Mouse (Mus musculus) CH12.LX (cell line): ENCODE results near the gene Kdr. TPM values are rescaled to one million over a fixed set of nuclear protein-coding genes. Genes with fewer than 3 reads are reported as not detected.
"Not testable (repeated sequence)": the region's sequence is repeated elsewhere in the genome, so short reads cannot be mapped to it uniquely, and the experiment has no call there.

ENCODE experiments used
- DNase-seq: peaks from one replicate; pipeline ENCODE4 v3.0.0-alpha.2; 2013; ENCODE audit errors: extremely low read depth
- H3K27ac ChIP-seq: 2 replicates; pipeline ENCODE4 v1.5.1; 2012; ENCODE audit warnings: low read depth, mild to moderate bottlenecking, control low read depth, moderate library complexity; ENCODE audit not compliant: insufficient read depth
- H3K27me3 ChIP-seq: replicated peaks from 2 replicates; pipeline ENCODE3; 2012; ENCODE audit warnings: inconsistent platforms
- H3K36me3 ChIP-seq, 2 experiments: replicated peaks in 1 of 2; 2 replicates each; pipeline versions ENCODE3 to v1.6.1; 2012; ENCODE audit warnings: inconsistent platforms in 1 of 2, low read length in 1 of 2, mild to moderate bottlenecking in 1 of 2, mixed read lengths in 1 of 2, moderate library complexity in 1 of 2; ENCODE audit not compliant: control insufficient read depth in 1 of 2, insufficient read depth in 1 of 2
- H3K4me1 ChIP-seq, 2 experiments: 2 replicates each; pipeline ENCODE4 v1.6.1; 2012; ENCODE audit warnings: inconsistent platforms in 1 of 2, moderate library complexity in 1 of 2; ENCODE audit not compliant: insufficient read depth in 2 of 2, control insufficient read depth in 1 of 2
- H3K4me2 ChIP-seq: 2 replicates; pipeline ENCODE4 v1.6.1; 2012; ENCODE audit warnings: low read depth, mild to moderate bottlenecking, control low read depth; ENCODE audit not compliant: poor library complexity, insufficient read depth, severe bottlenecking
- H3K4me3 ChIP-seq, 3 experiments: fragments of 150-350 bp in 1 of 3; sonication (generic) in 1 of 3; replicated peaks in 1 of 3; 2 replicates each; pipeline versions ENCODE3 to v1.5.1; 2011 to 2012; ENCODE audit warnings: low read depth in 2 of 3, low read length in 2 of 3, mild to moderate bottlenecking in 2 of 3, moderate library complexity in 2 of 3, control low read depth in 1 of 3, improper control_type of control experiment in 1 of 3, inconsistent platforms in 1 of 3, mixed read lengths in 1 of 3; ENCODE audit not compliant: poor library complexity in 1 of 3
- H3K79me2 ChIP-seq: replicated peaks from 2 replicates; pipeline ENCODE4 v1.6.1; 2012; ENCODE audit warnings: mild to moderate bottlenecking, moderate library complexity; ENCODE audit not compliant: control insufficient read depth, poor library complexity, insufficient read depth, severe bottlenecking; ENCODE audit errors: extremely low read depth
- H3K9ac ChIP-seq: 2 replicates; pipeline ENCODE4 v1.6.1; 2012; ENCODE audit warnings: low read depth, mild to moderate bottlenecking, control low read depth, moderate library complexity; ENCODE audit not compliant: insufficient read depth
- H3K9me3 ChIP-seq: replicated peaks from 2 replicates; pipeline ENCODE3; 2012; ENCODE audit warnings: low read length, inconsistent platforms, mixed read lengths
- BHLHE40 ChIP-seq: IDR thresholded peaks from 2 replicates; pipeline ENCODE4 v1.6.1; 2011; ENCODE audit warnings: mild to moderate bottlenecking, low read depth, low read length, improper control_type of control experiment
- CHD2 ChIP-seq: IDR thresholded peaks from 2 replicates; pipeline ENCODE4 v1.6.1; 2011; ENCODE audit warnings: low read length, improper control_type of control experiment
- E2F4 ChIP-seq: IDR thresholded peaks from 2 replicates; pipeline ENCODE4 v1.6.1; 2011; ENCODE audit warnings: low read depth, low read length, improper control_type of control experiment; ENCODE audit not compliant: insufficient replicate concordance
- ELF1 ChIP-seq: IDR thresholded peaks from 2 replicates; pipeline ENCODE4 v1.6.1; 2014; ENCODE audit warnings: low read depth, mild to moderate bottlenecking, inconsistent platforms, low read length, improper control_type of control experiment
- EP300 ChIP-seq: IDR thresholded peaks from 2 replicates; pipeline ENCODE4 v1.6.1; 2011; ENCODE audit warnings: low read length, improper control_type of control experiment
- HCFC1 ChIP-seq: IDR thresholded peaks from 2 replicates; pipeline ENCODE4 v1.6.1; 2012; ENCODE audit warnings: low read depth, mild to moderate bottlenecking, inconsistent platforms, low read length, improper control_type of control experiment
- IRF4 ChIP-seq: IDR thresholded peaks from 2 replicates; pipeline ENCODE4 v1.6.1; 2014; ENCODE audit warnings: low read depth, mild to moderate bottlenecking, inconsistent platforms, low read length, improper control_type of control experiment
- JUND ChIP-seq: conservative IDR thresholded peaks from 2 replicates; pipeline ENCODE4 v1.6.1; 2011; ENCODE audit warnings: low read depth, low read length, improper control_type of control experiment
- MAFK ChIP-seq: IDR thresholded peaks from 2 replicates; pipeline ENCODE4 v1.6.1; 2011; ENCODE audit warnings: low read length, improper control_type of control experiment; ENCODE audit not compliant: insufficient replicate concordance
- MAX ChIP-seq: IDR thresholded peaks from 2 replicates; pipeline ENCODE4 v1.6.1; 2011; ENCODE audit warnings: low read length, improper control_type of control experiment
- MXI1 ChIP-seq: IDR thresholded peaks from 2 replicates; pipeline ENCODE4 v1.6.1; 2011; ENCODE audit warnings: mild to moderate bottlenecking, low read depth, low read length, improper control_type of control experiment
- MYC ChIP-seq: IDR thresholded peaks from 2 replicates; pipeline ENCODE4 v1.6.1; 2011; ENCODE audit warnings: low read depth, mild to moderate bottlenecking, improper control_type of control experiment, low read length
- NRF1 ChIP-seq: IDR thresholded peaks from 2 replicates; pipeline ENCODE4 v1.6.1; 2014; ENCODE audit warnings: low read depth, mild to moderate bottlenecking, inconsistent platforms, low read length, improper control_type of control experiment, moderate library complexity
- POLR2A ChIP-seq: IDR thresholded peaks from 2 replicates; pipeline ENCODE4 v1.6.1; 2011; ENCODE audit warnings: low read depth, mild to moderate bottlenecking, improper control_type of control experiment, low read length
- RAD21 ChIP-seq: IDR thresholded peaks from 2 replicates; pipeline ENCODE4 v1.6.1; 2011; ENCODE audit warnings: low read depth, mild to moderate bottlenecking, low read length, improper control_type of control experiment, moderate library complexity
- SIN3A ChIP-seq: IDR thresholded peaks from 2 replicates; pipeline ENCODE4 v1.6.1; 2012; ENCODE audit warnings: low read length, improper control_type of control experiment, inconsistent platforms
- TBP ChIP-seq: conservative IDR thresholded peaks from 2 replicates; pipeline ENCODE4 v1.6.1; 2011; ENCODE audit warnings: low read depth, low read length, improper control_type of control experiment
- USF1 ChIP-seq: IDR thresholded peaks from 2 replicates; pipeline ENCODE4 v1.6.1; 2014; ENCODE audit warnings: low read depth, mild to moderate bottlenecking, inconsistent platforms, low read length, improper control_type of control experiment
- ZNF384 ChIP-seq: IDR thresholded peaks from 2 replicates; pipeline ENCODE4 v1.6.1; 2012; ENCODE audit warnings: low read depth, low read length, improper control_type of control experiment, inconsistent platforms
- dilution Hi-C: fragments of 300-500 bp; cut with MboI; formaldehyde crosslinking; loops from 2 replicates; pipeline ENCODE4 v1.14.3; 2020; ENCODE audit warnings: low sequenced_read_pairs; ENCODE audit not compliant: extremely low pct_unique_long_range_greater_than_20kb, extremely low pct_ligation_motif_present
- in situ Hi-C: fragments of 300-500 bp; cut with MboI; formaldehyde crosslinking; loops from 3 replicates; pipeline ENCODE4 v1.14.3; 2019; ENCODE audit warnings: low sequenced_read_pairs, low pct_ligation_motif_present, low pct_unique_long_range_greater_than_20kb, mixed read lengths
- polyA plus RNA-seq: library from polyadenylated mRNA; unstranded; fragments of >175 nt; gene quantifications from 2 replicates; pipeline ENCODE4 v1.2.1, GENCODE M21; 2012; ENCODE audit warnings: low read depth; ENCODE audit not compliant: insufficient read length
- total RNA-seq, 2 experiments: library from RNA; depleted of rRNA; stranded (reverse); fragments of 300-350 nt in 1 of 2; fragments of >200 nt in 1 of 2; gene quantifications; 2 replicates each; pipeline ENCODE4 v1.2.3; 2012 to 2014

Gene Kdr
- total and polyA plus RNA-seq, 3 experiments, result not detected

- in situ Hi-C loops, result no loop called here
- Histone ChIP-seq H3K9me3 (no peaks in the 10 kb centered on the region), H3K27ac (no peak overlapping the region), H3K36me3 (no peaks in the 10 kb centered on the region), H3K4me1 (no peaks in the 10 kb centered on the region; a peak in 1 of 4 replicates), H3K9ac (no peak overlapping the region), H3K4me3 (no peak overlapping the region), H3K27me3 (no peaks in the 10 kb centered on the region), H3K79me2 (no peaks in the 10 kb centered on the region), H3K4me2 (no peak overlapping the region)
- TF ChIP-seq E2F4 (no peak), EP300 (no peak), NRF1 (no peak)
- no peak for DNase-seq
- dilution Hi-C loops, result no loop called here
Observed at GRCm38 (mm10) chr5:75934201-75934600, 44.1 kb downstream of the Kdr start.

- Histone ChIP-seq H3K9me3 (no peaks in the 10 kb centered on the region), H3K36me3 (no peaks in the 10 kb centered on the region), H3K79me2 (no peaks in the 10 kb centered on the region), H3K27ac (no peak overlapping the region), H3K4me3 (no peak overlapping the region), H3K27me3 (no peaks in the 10 kb centered on the region), H3K4me2 (no peak overlapping the region), H3K4me1 (no peaks in the 10 kb centered on the region), H3K9ac (no peak overlapping the region)
- in situ Hi-C loops (no loop called here), dilution Hi-C loops (no loop called here)
- TF ChIP-seq RAD21 (no peak), ELF1 (no peak), IRF4 (no peak), SIN3A (no peak), ZNF384 (no peak), BHLHE40 (no peak), HCFC1 (no peak), MYC (no peak), E2F4 (no peak), USF1 (no peak), MAX (no peak), CHD2 (no peak), JUND (no peak), TBP (no peak), MXI1 (no peak), NRF1 (no peak), POLR2A (no peak), MAFK (no peak)
- no peak for DNase-seq
Observed at GRCm38 (mm10) chr5:75933521-75934044, 44.7 kb downstream of the Kdr start.

DNA sequence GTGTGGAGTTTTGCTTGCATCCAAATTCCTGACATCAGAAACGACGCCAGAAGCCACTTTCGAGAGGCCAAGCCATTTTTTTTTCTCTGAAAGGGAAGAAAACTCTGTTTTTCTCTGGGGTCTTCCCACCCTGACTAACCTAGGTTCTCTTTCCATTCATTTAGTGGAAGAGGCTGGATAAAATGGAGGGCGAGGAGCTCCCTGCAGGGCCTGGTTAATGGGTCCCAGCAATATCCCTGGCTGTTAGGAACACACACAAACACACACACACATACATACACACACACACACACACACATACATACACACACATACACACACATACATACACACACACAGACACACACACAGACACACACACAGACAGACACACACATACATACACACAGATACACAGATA lies 46.8 kb downstream of the Kdr start:
- H3K9ac ChIP-seq, H3K36me3 ChIP-seq, H3K4me1 ChIP-seq, H3K9me3 ChIP-seq, H3K27ac ChIP-seq, H3K27me3 ChIP-seq, H3K4me2 ChIP-seq, H3K4me3 ChIP-seq, in situ Hi-C loops, DNase-seq, H3K79me2 ChIP-seq, dilution Hi-C loops: not testable (repeated sequence)
